Mouse (Mus musculus) adrenal gland, postnatal 10 days (tissue): ENCODE results near the gene Angel2. TPM values are rescaled to one million over a fixed set of nuclear protein-coding genes. Genes with fewer than 3 reads are reported as not detected.
"Not testable (repeated sequence)": the region's sequence is repeated elsewhere in the genome, so short reads cannot be mapped to it uniquely, and the experiment has no call there.

Experiments
- DNase-seq: peaks from one replicate; pipeline ENCODE4 v3.0.0; 2021; ENCODE audit warnings: mixed read lengths
- long read RNA-seq, 2 experiments: library from polyadenylated mRNA; stranded (forward); transcript quantifications; one replicate each; pipeline ENCODE4 v2.0.0; 2021
- total RNA-seq, 2 experiments: library from RNA; stranded (reverse); gene quantifications; 2 replicates each; pipeline ENCODE4 v1.2.3; 2021

Gene Angel2
- 10 to 100 TPM; 43.4 to 49.8 TPM for total RNA-seq
- long read RNA-seq, experiment 1, transcript Angel2-202 (9 exons, 3,714 nt), result major isoform, 14 of 77 reads
- long read RNA-seq, experiment 1, partial matches to known transcripts, result 8 of 77 reads
- long read RNA-seq, experiment 1, other reads (novel, unspliced or antisense), result 53 of 77 reads
- long read RNA-seq, experiment 2, transcript Angel2-202 (9 exons, 3,714 nt), result major isoform, 12 of 50 reads
- long read RNA-seq, experiment 2, partial matches to known transcripts, result 0 of 50 reads
- long read RNA-seq, experiment 2, other reads (novel, unspliced or antisense), result 38 of 50 reads

DNA sequence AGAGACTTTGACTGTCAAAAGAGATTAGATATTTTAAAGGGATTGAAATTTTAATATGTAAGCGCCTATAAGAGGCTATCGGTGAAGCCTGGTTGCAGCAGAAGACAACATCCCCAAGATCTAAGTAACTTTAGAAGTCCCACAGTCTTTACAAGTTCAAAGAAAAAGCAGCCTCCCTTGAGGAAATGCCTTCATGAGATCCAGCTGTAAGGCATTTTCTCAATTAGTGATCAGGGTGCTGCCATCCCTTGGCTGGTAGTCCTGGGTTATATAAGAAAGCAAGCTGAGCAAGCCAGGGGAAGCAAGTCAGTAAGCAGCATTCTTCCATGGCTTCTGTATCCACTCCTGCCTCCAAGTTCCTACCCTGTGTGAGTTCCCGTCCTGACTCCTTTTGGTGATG, at the start of gene Angel2:
Gene Angel2 (plus strand): TSS at position 301 of the 400 bp plus-strand sequence.
- DNase-seq, result not testable (repeated sequence)

DNA sequence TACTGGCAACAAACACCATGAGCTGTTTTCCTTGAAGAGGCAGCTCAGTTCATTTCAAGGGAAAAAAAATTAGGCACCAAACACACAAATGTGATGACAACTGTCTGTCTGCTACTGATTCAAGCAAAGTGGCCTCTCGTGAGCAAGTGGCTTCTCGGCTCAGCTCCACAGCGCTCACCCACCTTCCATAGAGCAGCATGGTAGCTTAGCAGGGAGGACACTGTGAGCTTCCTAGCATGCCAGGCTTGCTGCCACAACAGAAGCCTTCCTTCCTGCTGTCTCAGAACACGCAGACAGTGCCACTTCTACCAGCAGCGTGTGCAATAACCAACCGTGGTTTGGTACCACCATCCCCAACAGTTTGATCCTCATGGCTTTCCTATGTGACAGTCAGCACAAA, 49.2 kb upstream of the Angel2 start:
- no peak for DNase-seq

DNA sequence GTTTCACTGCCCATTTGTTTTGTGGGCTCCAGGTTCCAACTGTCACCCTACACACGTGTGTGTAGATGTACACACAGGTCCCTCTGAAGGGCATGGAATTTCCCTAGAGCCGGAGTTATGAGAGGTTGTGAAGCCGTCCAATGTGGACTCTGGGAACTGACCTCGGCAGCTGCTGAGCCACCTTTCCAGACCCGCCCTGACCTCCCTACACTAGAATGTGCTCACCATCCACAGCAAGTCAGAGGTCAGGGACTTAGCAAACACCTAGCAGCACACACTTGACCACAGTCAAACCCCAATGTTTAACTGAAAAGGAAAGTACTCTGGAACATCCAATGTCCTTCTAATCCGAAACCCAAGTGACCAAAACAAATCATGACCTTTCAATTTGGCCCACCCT, 44.3 kb upstream of the Angel2 start:
- no peak for DNase-seq

DNA sequence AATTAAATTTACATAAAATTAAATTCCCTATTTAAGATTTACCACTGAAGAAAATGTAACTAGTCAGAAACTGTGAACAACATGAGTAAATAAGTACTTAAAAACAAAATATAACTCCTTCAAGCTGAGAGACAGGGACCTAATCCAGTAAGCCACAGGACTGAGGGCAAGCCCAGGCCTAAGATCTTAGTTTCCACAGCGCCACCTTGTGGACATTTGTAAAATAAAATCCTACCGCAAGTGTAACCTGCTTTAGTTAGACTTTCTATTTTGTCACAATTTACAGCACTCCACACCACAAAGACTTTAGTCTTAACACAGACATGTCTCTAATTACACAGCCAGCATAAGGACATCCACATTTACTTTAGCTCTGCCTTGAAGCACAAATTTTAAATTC, 43.5 kb upstream of the Angel2 start:
- DNase-seq, result peak; percentile 79

DNA sequence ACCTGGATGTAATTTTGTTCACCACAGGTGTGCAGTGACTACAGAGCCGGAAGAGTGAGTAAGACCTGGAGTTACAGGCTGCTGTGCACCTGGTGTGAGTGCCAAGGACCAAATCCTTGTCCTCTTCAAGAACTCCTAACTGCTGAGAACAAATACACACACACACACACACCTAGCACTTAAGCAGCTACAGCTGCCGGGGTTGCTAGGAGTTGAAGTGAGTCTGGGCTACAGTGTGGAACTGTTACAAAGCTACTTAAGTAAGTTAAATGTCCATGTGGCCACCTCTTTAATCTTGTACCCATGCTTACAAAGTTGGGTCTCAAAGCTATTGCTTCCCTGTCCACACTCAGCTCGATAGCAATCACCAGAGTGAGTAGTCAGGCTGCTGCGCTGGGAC, 38.9 kb upstream of the Angel2 start:
- no peak for DNase-seq

DNA sequence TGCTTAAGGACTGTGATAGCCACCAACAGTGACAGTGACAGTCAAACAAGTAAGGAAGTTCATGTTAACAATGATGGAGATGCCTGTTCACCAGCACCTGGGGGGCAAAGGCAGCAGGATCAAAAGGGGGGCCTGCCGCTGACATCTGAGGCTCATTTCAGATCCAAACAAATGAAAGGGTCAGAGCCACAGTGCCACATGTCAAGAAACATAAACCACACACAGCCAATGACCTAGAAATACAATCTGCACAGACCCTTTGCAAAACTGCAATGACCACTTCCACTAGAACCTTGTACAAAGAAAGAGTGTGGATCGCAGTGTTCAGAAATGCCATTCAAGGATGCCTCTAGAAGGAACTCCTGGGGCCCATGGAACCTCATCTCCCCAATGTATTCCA, 36.9 kb upstream of the Angel2 start:
- no peak for DNase-seq

DNA sequence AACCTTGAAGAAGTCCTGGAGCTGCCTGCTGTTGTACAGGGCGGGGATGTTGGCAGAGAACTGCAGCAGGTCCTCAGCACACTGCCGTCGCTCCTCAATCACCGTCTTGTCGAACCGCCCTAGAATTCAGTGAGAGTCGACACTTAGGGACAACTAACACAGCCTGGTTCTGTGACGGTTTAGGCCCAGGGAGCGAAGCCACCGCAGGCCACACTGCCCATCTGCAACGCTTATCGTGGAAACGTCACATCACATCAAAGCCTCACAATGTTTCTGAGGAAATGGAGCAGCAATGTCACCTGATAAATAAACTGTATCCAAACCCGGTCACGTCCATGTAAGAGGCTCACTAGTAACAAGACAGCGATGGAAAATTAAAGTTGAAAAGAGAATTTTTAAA, 36.3 kb upstream of the Angel2 start:
- no peak for DNase-seq

DNA sequence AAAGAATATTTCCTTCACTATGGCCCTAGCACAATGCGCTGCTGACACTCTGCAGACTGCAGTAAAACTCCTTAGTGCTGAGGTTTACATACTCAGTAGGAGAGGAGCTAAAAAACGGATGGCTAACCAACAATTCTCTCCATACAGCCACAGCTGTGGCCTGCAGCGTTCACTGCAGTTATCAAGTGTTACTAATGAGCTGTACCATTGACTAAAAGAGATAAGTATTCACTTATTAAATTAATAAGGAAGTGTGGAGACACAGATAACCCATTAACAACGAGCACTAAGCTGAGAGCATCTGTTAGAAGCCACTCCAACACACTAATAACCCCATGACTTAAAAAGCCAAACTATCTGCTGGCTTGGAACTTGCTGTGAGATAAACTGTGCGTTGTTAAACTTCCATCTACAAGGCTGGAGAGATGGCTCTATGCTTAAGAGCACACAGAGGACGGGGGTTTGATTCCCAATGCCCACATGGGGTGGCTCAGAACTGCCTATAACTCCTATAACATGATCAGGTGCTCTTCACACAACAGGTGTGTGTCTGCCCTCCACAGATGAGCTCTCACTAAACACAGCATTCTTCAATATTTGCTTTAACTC, 31.2 kb upstream of the Angel2 start:
- no peak for DNase-seq

DNA sequence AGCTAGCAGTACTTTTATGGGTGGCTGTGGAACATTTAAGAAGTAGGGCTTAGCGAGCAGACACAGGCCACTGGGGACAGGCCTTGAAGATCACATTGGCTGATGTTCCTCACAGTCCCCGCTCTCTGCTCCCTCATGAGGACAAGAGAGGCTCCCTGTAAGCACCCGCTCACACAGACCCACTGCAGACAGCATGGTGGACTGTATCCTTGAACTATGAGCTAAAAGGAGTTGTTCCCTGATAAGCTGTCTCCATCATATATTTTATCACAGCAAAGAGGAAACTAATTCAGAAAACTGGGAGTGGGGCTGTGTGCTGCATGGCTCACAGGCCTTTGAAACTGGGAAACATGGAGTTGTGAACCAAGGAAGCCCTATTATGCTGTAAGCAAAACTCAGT, 26.7 kb upstream of the Angel2 start:
- no peak for DNase-seq

DNA sequence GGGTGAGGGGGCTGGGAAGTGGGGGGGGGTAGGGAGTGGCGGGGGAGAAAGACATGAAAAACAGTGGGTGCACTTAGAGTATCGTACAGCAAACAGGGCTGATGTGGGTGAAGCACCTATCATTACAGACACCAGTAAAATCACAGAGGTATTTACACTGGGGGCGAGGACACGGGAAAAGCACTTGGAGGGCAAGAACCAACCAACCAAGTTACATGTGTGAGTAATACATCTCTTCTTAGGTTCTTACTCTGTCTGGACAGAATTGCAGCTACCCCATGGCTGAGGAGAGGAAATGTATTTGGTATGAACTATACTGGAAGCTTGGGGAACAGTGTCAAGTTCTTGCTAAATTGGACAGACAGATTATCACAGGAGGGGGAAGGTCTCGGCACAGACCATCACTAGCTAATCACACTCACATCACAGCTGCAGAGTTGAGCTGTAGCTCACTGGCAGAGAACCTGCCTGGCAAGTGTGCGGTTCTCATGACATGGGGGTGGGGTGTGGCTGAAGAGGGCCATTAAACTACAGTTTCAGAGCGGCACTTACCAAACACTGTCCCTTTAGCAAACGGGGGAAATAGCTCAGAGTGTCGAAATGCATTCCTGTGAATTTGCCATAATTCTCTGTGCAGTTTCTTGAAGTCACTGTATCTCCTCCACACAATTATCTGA, 25.9 kb upstream of the Angel2 start:
- peak; percentile 22 for DNase-seq

DNA sequence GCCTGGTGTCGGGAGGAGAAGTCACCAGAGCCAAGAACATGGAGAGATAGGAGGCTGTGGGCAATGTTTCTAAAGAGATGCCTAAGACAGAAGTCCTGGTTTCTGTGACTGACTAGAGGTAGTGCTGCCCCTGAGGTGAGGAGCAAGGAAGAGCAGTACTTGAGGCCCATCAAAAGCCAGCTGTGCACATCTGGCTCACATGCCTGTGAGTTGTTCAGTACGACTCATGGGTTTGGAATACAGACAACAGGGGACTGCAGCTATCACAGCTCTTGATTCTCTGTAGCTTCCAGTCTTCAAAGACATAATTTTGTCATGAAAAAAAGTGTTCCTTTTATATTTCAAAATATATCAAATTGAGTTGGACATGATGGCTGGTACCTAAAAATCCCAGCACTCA, 23.8 kb upstream of the Angel2 start:
- DNase-seq, result no peak

DNA sequence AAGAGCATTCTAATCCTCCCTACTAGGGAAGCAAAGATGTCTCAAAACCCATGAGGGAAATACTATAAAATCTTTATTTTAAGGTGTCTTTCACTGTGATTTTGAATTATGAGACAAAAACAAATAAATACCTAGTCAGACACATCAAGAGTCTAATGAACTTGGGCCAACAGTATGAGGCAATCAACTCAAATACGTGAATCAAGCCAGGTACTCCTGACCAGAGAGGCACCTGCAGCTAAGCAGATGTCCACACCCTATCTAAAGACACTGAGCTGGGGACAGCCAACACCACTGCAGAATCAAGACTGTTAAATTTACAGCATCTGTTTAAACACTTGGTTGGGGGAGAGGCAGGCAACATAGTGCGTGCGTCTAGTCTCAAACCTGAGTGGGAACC, 20.8 kb upstream of the Angel2 start:
- no peak for DNase-seq

DNA sequence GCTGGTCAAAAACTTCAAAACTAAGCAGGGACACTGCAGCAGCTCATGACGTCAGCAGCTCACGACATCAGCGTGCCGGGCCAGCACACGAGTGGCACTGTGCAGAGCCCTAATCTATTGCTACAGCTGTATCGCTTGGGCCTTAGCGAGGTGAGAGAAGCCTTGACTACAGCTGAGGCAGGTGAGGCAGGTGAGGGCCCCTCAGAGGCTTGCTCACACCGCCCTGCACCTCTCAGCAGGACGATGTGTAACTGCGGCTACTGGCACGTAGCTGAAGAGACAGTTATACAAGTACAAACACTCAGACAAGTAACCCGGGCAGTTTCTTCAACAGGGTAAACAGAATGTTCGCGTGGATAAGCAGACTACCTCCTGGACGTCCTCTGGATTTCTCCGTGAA, 20.2 kb upstream of the Angel2 start:
- DNase-seq, result no peak

DNA sequence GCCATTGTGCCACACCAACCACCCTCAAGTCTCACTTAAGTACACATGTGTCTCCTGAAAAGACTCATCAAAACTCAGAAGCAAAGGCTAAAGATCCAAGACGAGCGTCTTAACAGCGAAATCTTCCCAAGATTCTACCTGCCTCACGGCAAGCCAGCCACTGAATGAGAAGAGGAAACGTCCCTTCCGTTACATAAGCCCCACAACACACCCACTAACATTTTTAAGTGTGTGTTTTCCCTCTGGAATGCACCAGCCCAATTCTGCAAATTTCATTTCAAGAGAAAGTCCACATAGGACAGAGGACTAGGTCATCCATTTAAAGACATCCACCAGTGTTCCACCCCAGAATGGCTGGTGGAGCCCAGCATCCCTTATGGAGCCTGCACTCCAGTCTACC, 14.1 kb upstream of the Angel2 start:
- DNase-seq, result no peak

DNA sequence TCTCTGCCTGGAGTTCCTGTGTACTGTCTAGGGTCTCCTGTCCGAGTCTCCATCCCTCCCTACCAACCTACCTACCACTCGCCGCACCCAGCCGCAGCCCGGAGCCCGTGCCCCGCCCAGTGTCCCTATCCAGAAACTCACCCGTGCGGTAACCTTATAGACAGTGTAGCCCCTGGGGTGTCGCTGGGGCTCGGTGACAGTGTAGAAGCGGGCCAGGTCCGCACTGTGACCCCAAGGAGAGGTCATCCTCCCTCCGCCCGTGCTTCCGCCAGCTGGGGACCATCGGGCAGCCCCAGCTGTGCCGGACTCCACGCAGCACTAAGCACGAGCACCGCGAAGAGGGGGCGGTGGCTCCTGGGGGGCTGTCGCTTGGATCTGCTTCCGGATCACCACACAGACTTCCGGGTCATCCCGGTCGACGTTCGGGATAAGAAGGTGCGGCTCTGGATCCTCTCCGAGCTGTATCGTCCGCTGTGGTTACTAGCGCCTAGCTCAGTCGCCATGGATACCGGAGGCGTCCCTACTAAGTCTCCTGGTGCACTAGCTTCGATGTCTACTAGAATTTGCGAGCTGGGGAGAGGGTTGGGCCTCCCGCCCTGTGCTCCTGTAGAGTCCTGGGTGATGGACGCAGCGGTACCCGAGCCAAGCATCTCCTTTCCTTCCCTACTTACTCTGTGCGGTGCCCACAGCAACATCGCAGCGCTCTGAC, 13.3 kb upstream of the Angel2 start, which contains the start of gene Rps6kc1:
Gene Rps6kc1 (minus strand): TSS at position 356 of the 709 bp plus-strand sequence.
- peak; percentile 87 for DNase-seq

DNA sequence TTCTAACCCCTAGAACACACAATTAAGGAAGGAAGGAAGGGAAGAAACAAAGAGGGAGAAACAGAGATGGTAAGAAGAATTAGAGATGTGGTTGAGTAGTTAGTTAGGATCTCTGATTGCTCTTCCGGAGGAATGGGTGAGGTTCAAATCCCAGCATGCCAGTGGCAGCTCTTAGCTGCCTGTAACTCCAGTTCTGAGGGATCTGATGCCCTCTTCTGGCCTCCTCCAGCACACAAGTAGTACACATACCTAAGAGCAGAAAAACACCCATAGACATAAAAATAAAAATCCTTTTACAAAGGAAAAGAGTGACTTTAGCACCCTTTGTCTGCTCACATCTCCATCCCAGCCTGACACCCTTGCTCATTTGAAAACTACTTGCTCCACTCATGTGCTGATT, 12.3 kb upstream of the Angel2 start:
- no peak for DNase-seq

DNA sequence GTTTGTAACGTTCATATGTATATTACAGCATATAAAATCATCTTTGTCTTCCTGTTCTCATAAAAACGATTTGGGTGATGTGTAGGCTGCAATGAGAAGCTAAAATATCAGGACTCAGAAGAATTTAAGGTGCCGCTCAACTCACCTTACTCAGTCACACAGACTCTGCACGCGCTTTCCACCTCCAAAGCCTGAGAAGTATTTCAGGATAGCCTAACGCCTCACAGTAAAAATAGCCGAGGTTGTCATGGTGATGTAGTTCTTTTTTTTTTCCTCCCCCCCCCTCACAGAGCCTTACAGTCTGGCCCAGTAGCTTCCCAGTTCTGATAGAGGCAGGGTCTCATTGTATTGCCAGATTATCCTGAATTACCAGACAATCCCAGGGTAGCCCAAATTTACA, 6.0 kb upstream of the Angel2 start:
- DNase-seq, result no peak

DNA sequence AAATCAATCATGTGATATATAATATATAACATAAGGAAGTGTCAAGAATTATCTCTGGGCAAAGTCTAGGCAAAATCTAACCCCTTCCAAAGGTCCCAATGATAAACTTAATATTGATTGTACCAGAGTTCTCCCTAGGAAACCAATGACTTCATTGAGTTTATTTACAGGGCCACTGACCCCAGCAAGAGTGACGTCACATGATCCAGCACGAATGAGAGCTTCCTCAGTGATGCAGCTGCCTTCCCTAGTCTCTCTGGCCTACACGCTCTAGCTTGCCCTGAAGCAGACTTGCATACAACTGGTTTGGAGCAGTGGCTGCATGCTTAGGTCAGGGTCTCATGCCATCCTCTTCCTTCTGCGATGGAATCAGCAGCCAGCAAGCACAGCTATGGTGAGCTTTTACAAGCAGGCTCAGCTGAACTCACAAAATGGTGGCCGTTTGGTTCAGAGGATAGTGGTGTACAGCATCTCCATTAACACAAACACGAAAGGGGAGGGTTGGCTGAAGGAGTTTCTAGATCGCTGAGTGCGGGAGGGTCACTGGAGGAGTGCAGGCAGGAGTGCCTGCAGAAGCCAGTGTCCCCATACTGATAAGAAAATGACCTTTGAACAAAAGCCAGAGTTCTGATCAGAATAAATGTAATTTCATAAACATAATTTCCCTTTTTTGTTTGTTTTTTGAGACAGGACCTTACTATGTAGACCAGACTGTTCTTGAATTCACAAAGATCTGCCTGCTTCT, 5.0 kb upstream of the Angel2 start:
- no peak for DNase-seq

DNA sequence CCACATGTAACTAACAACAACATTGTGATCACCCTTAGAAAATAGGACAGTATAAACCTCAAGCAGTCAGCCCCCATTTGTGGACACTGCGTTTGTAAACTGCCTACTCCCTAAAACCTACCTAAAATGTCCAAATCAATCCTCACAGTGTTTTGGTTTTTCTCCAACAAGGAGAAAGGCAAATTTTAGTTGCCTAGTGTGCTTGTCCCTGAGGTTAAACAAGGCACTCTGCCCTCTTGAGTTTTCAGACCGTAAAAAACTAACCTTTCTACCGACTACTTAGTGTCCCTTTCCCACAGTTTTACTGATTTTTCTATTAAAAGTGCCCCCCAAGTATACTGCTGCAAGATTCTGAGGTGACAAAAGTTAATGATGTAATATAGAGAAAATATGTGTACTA, 2.4 kb downstream of the Angel2 start:
- no peak for DNase-seq

DNA sequence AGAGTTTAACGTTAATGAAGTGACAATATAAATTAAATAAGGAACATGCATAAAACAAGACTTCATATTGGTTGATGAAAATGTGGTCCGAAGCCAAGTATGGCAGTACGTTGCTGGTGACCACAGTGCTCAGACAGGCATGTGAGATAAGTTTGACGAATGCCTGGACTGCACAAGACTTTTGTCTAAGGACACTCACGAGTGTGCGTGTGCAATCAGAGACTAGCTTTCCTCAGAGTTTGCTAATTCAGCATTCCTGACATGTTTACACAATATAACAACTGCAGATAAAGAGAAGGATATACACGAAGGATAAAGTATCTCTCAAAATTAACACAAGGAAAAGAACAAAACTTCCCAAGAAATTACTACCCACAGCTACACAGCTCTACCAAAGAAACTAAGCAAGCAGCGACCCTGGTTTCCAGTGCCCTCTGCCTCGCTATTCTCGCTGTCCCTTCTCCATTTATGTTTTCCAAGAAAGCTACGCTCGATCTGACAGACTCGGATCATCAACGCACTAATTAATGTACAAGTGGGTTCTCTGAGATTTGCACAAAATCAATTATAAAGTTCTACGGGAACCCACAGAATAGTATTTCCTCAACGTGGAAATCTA, 2.9 kb downstream of the Angel2 start:
- peak; percentile 31 for DNase-seq

DNA sequence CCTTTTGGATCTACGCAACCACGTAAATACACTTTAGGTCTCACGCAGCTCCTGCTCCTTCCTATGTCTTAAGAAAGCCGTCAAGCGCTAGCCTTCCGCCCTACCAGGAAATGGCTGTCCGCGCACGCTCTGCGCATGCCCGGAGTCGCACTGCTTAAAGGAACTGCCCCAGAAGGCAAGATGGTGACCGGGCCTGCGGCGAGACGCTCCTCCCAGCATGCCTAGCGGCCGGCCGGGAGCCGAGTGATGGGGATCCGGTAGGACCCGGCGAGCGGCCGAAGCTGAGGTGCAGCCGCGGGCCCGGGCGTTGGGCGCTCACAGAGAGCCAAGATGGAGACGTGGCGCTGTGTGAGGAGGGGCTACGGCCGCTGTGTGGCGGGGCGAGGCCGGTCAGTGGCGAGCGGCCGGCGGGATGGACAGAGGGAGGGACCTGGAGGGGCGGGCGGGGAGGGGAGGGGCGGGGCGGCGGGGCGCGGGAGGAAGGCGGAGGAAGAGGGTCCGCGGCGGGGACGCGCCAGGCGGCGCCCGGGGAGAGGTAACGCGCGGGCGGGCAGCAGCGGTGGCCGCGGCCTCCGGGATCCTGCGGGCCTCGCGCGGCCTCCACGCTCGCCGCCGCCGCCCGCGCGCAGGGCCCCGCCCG, 3.6 kb downstream of the Angel2 start:
- DNase-seq, result peak; percentile 98
